Mouse (Mus musculus) testis, adult 2 months (tissue): Measurements from ENCODE around the gene Adgre5.

ENCODE experiments used
- CTCF ChIP-seq: fragments of 200-500 bp; IDR thresholded peaks from 2 replicates; pipeline ENCODE4 v1.5.1; 2012; ENCODE audit warnings: low read depth, mild to moderate bottlenecking, inconsistent platforms, low read length, moderate library complexity; ENCODE audit not compliant: control insufficient read depth, insufficient read depth, insufficient replicate concordance
- POLR2A ChIP-seq: fragments of 200-500 bp; IDR thresholded peaks from 2 replicates; pipeline ENCODE4 v1.6.1; 2012; ENCODE audit warnings: low read depth, mild to moderate bottlenecking, inconsistent platforms, low read length, moderate library complexity; ENCODE audit not compliant: control insufficient read depth

GRCm38 (mm10) chr8:83731906-83732305, 9.2 kb downstream of the Adgre5 start:
- TF ChIP-seq POLR2A, result no peak
- TF ChIP-seq CTCF, result no peak
